Mouse (Mus musculus): ENCODE results near the gene Gpr89. TPM values are rescaled to one million over a fixed set of nuclear protein-coding genes. Genes with fewer than 3 reads are reported as not detected.
A peak's percentile ranks its signal among the peaks of the same experiment; 100 is the strongest.

The Gpr89 gene
- total RNA-seq, 2 experiments from 2014 or later = 20.0 to 29.7 TPM

DNA sequence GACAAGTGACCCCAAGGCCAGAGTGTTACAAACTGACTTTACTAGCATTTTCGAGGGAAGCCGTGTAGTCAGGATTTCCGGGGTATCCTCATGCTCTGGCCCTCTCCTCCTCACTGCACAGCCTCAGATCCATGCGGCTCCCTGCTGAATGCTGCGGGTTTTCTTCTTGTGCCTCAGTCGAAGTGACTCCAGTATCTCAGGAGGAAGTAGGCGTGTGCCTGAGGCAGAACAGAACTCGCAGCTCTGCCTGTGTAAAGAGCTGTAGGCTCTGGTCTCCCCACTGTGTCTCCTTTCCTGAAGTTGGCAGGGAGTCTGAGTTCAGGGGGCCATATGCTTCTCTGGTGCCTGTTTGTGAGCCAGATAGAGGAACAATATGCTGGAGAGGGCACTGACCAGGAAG lies 34.1 kb downstream of the Gpr89 start:
- ATAC-seq (replicated peaks; ENCODE audit: poor library complexity) = no peak

DNA sequence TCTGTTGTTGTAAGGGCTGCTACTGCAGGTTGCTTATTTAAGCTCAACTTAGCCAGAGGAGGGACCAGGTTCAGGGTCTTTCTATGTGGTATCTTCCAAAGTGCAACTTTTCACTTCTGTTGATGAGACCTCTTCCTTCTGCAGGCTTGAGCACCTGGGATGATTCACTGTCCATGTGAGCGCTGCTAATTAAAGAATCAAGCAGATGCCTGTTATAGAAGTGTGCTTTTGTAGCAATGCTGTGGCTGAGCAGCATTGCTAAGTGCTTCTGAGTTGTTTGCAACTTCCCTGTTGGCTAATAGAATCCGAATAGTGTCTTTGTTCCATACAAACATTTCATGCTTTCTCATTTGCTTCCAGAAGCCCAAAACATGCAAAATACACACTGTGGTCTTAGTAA lies 34.9 kb downstream of the Gpr89 start:
- no peak for ATAC-seq (replicated peaks; ENCODE audit: poor library complexity)

DNA sequence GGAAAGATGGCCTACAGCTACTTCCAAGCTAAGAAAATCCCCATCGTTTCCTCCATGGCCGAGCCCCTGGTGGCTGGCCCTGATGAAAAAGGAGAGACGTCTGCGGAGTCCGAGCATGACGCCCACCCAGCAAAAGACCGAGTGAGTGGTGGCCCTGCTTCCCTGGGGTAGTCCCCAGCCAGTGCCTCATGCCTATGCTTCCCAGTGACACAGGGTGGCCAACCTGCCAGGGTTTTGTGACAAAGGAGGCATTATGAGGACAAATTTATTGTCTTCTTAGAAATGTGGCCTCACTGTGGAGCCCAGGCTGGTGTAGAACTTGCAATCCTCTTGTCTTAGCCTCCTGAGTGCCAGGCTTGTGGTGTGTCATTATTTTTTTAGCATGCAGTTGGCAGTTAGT lies 36.1 kb downstream of the Gpr89 start:
- no peak for ATAC-seq (replicated peaks; ENCODE audit: poor library complexity)

DNA sequence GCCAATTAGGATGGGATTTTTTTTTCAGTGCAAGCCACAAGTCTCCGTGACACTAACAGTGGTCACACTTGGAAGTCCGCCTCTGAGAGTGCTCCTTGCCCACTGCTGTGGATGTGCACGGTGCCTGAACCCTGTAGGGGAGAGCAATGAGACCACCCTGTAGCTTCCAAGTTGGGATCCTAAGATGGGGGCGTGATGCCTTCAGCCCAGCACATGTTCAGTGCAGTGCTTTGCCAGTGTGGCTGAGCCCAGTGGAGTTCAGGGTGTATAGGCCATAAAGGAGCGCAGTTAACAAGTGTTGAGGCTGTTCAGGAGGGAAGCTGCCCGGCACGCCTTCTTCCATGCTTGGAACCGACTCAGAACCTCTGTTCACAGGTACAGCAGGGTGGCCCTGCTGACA lies 36.6 kb downstream of the Gpr89 start:
- ATAC-seq (replicated peaks; ENCODE audit: poor library complexity) = no peak

DNA sequence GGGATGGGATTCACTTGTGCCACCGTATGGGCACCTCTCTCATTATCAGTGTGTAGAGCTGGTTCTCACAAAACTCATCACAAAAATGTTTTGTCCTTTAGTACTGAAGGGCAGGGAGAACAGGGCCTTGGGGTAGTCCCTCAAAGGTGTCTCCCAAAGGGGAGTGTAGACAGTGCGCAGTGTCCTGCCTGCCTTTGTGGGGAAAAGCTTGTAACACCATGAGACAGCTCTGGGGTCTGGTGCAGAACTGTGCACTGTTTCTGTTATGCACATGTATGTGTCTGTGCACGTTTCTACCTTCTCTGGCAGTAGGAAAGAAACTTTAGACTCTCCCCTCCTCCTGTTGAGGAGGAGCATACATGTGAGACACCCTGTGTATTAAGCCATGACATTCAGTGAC lies 37.3 kb downstream of the Gpr89 start:
- no peak for ATAC-seq (replicated peaks; ENCODE audit: poor library complexity)

DNA sequence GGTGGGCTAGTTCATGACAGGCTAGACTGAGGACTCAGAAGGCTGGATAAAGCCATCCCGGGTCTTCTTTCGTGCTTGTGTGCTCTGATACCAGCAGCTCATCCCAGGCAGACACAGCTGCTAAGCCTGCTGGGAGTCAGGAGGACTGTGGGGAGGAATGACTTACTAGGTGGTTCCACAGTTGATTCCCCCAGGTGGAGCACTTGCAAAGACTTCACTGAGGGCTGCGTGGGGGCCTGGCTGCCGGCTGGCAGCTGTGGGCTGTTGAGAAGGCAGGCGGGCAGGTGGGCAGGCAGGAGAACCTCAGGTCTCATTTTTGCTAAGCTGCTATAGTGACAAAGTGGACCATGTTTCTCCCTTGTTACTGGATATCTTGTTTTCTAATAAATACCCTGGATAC lies 44.6 kb downstream of the Gpr89 start:
- no peak for ATAC-seq (replicated peaks; ENCODE audit: poor library complexity)

DNA sequence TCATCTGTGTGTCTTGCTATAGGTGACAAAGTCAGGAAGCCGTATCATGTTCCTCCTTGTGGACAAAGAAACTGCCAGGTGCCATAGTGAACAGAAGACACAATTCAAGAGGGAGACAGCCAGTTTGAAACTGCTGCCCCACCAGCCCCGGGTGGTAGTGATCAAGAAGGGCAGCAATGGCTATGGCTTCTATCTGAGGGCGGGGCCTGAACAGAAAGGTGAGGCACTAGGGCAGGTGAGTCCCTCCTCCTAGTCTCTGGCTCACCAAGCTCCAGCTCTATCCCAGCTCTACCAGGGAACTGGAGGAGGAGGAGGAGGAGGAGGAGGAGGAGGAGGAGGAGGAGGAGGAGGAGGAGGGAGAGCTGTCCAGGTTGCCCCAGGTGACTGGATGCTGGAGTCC lies 49.3 kb downstream of the Gpr89 start:
- no peak for ATAC-seq (replicated peaks; ENCODE audit: poor library complexity)

DNA sequence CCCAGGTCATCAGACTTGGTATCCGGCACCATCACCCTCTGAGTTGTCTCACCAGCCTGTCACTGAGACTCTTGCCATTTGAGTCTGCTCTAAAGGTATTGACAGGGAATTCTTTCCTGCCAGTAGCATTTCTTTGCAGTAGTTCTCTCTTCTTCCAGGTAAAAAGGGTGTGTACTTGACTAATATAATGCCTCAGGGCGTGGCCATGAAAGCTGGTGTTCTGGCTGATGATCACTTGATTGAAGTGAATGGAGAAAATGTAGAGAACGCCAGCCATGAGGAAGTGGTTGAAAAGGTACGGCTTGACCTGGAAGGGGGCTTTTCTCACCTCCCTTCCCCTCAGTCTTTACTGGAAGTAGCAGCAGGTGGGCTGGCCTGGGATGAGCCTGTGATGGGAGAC lies 50.8 kb downstream of the Gpr89 start:
- ATAC-seq (replicated peaks; ENCODE audit: poor library complexity) = no peak

DNA sequence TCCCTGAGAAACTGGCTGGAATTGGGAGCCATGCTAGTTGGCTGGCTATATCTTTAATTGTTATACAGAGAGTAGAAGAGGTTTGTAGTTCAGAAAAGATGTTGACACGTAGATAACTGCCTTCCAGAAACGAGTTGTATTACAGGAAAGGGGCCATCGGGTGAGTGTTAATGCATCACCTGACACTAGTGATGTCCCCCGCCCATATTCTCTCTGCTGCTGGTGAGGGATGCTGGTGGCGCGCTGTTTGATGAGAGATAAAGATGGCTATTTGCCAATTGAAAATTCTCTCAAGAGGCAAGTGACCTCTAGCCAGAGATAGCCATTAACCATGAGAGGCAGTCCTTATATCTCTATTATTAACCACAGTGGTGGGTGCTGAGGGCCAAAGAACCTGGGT lies 52.6 kb downstream of the Gpr89 start:
- ATAC-seq (replicated peaks; ENCODE audit: poor library complexity) = no peak

DNA sequence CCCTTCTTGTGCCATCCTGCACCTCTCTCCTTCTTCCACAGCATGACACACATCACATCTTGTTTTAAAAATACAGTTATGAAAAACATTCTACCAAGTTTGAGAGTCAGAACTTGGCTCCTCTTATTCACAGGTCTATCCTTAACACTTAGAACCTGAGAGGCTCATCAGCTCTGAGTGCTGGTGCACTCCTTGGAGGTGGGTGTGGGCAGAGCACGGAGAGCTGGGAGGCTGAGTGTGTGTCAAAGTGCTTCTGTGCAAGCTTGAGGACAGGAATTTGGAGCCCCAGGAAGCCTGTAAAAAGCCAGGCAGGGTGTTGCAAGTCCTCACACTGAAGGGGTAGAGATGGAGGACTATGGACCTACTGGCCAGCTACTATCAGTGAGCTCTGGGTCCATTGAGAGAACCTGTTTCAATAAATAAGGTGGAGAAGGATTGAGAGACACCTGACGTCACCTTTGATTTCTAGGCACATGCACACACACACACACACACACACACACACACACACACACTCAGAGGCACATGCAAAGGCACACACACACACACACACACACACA lies 55.9 kb downstream of the Gpr89 start:
- no peak for ATAC-seq (replicated peaks; ENCODE audit: poor library complexity)

DNA sequence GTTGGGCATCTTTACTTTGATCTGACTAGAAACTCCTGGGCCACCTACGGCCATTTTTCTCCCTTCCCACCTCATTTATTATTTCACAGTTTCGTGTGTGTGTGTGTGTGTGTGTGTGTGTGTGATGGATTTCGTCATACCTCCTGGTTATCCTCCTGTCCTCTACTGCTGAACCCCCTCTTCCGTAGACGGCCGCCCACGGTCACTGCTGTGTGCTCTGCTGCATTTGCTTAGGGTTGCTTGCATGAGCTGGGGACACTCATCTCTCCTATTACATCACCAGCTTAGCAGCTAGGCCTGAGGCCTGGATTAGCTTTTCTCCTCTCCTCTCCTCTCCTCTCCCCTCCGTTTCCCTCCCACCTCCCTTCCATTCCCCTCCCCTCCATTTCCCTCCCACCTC lies 56.7 kb downstream of the Gpr89 start:
- ATAC-seq (replicated peaks; ENCODE audit: poor library complexity) = peak; percentile 29; the same call in 1 of the 2 replicates

DNA sequence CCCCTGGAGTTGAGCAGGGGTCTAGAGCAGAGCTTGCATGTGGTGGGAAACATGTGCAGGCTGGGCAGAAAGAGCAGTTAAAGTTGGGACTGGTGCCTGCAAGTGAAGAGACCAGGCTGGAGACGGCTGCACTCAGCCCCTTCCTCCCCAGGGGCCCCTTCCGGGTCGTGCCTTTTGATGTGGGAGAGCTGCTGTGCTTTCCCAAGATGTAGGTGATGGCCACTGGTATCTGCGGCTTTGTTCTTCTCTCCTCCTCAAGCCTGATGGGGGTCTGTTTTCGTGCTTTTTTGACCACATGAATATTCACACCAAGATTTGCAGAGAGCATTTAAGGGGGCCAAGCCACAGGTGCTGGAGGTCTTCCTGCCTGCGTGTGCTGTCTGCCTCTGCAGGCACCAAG lies 57.5 kb downstream of the Gpr89 start:
- ATAC-seq (replicated peaks; ENCODE audit: poor library complexity) = 0 out of 2 replicates have a peak, but pooled peaks have one; percentile 14

DNA sequence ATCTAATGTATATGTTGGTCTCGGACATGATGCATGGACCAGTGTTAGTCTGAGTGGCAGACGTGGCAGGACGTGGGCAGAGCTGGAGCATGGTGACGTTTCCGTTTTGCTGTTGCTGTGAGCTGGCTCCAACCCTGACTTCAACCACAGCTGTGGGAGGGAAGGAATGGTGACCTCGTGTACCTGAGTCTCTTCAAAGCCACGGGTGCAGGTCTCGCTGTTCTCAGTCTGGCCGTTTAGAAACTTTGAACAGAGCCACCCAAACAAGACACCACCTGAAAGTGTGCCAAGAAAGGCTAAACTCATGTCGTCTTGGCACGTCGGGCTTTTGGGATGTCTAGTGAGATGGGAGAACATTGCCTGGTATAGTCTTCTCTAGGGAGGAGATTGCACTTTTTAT lies 58.2 kb downstream of the Gpr89 start:
- no peak for ATAC-seq (replicated peaks; ENCODE audit: poor library complexity)

DNA sequence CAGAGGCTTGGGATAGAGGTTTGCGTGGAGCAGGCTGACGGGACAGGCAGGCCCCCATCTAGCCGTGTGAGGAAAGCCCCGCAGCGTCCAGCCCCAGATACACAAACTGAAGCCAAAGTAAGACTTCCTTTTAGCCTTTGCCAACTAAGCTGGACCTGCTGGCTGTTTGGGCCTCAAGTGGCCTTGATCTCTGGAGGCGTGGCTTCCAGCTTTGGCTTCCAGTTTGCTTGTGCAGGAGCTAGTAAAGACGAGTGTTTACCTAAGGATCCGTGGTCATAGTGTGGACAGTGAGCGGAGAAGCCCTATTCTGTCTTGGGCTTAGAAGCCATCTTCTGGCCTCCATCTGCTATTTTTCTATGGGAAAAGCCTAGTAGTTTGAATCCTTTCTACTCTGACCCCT lies 59.3 kb downstream of the Gpr89 start:
- ATAC-seq (replicated peaks; ENCODE audit: poor library complexity) = no peak

DNA sequence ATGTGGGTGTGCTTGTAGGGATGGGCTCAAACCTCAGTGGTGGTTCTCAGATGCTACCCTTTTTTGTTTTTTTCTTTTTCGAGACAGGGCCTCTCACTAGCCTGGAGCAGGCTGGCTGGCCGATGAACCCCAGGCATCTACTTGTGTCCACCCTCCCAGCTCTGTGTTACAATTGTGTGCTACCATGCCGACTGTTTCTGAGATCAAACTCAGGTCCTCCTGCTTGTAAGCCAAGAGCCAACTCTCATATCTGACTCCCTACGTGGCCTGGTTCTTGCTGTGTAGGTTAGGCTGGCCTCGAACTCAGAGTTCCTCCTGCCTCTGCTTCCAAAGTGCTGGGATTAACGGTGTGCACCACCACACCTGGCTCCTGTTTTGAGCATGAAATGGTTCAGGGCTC lies 60.0 kb downstream of the Gpr89 start:
- no peak for ATAC-seq (replicated peaks; ENCODE audit: poor library complexity)

DNA sequence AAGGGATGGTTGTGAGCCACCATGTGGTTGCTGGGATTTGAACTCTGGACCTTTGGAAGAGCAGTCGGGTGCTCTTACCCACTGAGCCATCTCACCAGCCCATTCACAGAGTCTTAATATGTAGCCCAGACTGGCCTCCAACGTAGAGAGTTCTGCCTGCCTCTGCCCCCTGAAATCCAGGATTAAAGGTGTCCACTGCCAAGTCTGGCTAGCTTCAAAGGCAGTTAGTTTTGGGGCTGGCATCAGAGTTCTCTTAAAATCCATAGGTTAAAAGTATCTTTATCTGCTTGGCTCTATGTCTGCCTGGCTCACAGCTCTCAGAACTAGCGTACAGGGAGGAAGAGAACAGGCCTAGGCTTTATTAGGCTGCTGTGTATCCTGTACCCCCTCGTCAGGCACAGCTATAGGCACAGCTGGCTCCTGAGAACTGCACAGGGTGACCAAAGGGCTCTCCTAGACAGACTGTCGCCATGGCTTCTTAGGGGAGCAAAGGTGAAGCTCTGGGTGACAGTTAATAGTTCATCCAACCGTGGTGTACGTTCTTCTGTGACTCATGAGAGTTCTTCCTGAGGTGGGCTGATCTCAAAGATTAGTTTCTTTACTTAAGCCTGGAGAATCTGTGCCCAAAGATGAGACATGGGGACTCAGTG lies 66.0 kb downstream of the Gpr89 start:
- ATAC-seq (replicated peaks; ENCODE audit: poor library complexity) = no peak

DNA sequence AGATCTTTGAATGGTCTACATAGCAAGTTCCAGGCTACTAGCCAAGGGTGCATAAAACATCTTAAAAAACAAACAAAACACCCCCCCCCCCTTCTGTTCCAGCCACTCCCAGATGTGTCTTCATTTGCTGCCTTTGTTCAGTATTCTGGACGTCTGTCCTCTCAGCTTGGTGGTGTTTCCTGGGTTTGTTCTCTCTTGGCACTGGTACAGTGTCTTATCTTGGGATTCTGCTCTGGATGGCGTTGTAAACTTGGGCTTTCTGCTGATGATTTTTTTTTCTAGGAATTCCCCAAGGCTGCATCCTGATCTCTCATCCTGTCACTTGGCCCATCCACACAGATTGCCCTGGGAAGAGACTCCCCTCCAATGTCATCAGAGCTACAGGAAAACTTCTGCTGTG lies 68.7 kb downstream of the Gpr89 start:
- no peak for ATAC-seq (replicated peaks; ENCODE audit: poor library complexity)

DNA sequence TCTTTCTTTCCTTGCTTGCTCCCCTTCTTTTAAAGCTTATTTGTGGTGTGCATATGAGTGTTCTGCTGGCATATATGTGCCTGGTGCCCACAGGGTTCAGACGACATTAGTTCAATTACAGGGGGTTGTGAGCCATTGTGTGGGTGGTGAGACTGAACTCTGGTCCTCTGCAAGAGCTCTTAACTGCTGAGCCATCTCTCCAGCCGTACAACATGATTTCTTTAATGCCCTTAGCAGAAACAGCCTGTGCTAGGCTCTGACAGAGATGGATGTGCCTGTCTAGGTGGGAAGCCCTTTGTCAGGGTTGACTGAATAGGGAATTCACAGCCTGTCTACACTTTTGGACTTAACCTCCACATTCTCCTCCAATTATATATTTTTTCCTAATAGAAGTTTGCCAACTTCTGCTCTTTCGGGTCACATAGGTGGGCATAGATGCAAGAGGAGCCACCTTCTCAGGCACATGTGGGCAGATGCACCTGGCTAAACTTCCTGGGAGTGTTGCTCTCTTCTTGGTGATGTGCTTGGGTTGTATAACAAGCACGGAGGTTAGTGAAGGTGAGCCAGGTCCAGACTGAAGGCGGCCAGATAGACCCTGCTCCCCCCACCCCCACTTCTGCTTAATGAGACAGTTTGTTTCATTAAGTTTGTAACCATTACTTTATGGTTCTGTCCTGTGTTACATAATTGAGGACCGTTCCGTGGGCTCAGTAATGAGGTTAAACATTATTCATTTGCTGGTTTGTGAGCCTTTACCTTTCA lies 70.4 kb downstream of the Gpr89 start:
- ATAC-seq (replicated peaks; ENCODE audit: poor library complexity) = no peak

DNA sequence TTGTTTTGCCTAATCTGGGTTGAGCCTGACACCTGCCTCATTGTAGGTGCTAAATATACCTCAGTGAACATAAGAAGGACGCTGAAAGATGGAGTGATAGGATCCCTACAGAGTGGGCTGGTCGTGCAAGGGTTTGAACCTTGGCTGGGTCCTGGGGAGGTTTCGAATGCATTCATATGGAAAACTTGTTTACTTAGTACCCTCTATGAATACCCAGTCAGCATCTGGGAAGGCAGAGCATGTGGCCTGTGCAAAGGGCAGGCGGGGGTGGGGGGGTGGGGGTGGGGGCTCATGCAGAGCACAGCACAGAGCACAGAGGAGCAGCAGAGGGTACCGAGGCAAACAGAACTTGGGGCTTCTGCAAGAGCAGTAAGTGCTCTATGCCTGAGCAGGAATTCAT lies 72.2 kb downstream of the Gpr89 start:
- ATAC-seq (replicated peaks; ENCODE audit: poor library complexity) = no peak

DNA sequence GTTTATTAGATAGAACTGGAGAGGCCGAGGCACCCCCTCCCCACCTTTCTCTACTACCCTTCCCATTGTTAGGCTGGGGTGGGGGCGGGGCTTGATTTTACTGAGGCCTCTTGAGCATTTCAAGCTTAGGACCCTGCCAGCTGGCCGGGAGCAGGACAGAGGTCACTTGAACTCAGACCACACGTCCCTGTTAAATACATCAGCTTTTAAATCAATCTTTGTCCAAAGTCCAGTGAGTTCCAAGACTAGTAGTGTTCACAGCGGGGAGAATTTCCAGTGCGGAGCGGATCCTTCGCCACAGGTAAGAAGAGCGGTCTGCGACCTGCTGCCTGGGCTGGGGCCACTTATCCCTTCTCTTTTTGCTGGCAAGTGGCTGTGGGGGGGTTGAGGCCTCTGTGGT lies 75.3 kb downstream of the Gpr89 start:
- ATAC-seq (replicated peaks; ENCODE audit: poor library complexity) = no peak

DNA sequence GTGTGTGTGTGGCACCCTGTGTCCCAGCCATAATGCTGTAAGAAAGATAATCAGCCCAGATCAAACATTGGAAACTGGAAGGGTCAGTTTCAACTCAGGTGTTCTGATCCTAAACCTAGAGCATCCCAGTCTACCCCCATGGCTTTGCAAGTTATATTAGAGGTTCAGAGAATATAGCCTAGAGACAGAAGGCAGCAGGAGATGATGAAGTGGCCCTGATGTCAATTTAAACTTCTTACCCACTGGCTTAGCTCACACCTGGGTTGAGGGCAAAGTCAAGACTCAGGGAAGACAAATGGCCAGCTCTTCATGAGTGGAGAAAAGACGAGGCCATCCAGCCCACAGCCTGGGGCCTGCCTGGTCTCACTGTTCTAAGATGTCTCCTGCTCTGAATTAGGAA lies 76.2 kb downstream of the Gpr89 start, which contains the start of the genes Pdzk1 and Cd160:
Pdzk1 (plus strand) TSS at position 301 of the 400 bp plus-strand sequence.
Cd160 (minus strand) TSS at position 368 of the 400 bp plus-strand sequence.
- ATAC-seq (replicated peaks; ENCODE audit: poor library complexity) = no peak

DNA sequence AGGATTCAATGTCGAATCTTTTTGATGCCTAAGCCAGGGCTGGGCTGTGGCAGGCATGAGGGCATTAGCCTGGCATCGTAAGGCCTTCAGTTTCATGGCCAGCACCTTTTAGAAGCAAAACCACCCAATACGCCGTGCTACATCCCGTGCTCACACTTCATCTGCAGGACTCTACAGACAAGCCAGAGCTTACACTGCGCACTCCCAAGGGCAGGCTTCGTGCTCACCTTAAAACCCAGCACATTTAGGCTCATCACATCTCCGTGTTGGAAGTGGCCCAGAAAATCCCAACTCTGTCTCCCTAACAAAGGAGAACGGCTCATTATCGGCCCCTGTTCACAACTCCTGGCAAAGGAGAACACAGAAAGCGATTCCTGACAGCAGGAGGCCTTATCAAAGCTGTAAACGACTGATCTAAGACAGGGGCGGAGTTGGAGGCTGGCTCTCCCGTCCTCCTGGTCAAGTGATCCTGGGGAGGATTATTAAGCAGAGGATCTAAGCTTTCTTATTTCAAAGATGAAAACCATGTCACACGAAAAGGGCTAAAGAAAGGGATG lies 76.8 kb downstream of the Gpr89 start:
- no peak for ATAC-seq (replicated peaks; ENCODE audit: poor library complexity)

Data from megakaryocyte progenitor cell, adult 5-6 weeks (primary cell).